Mouse (Mus musculus): ENCODE results near the gene Ftl1.
"Not testable (repeated sequence)": the region's sequence is repeated elsewhere in the genome, so short reads cannot be mapped to it uniquely, and the experiment has no call there.

Gene Ftl1

DNA sequence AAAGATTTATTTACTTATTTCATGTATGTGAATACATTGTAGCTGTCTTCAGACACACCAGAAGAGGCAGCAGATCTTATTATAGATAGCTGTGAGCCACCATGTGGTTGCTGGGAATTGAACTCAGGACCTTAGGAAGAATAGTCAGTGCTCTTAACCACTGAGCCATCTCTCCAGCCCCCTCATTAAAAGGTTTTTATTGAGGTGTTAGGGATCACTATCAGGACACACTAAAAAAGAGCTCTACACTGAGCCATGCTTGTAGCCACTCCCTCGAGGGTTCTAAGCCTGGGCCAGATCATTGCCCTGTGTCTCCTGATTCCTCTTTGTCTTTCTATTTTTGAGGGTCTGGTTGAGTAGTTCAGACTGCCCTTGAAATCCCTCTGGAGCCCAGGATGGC is 16.8 kb upstream of the Ftl1 start:
- no peak for DNase-seq (ENCODE audit: low read depth, low spot score)

- no peak for DNase-seq (ENCODE audit: low read depth, low spot score)
These were observed 15.7 kb upstream of the Ftl1 start for GRCm38 (mm10) chr7:45475291-45475969.

DNA sequence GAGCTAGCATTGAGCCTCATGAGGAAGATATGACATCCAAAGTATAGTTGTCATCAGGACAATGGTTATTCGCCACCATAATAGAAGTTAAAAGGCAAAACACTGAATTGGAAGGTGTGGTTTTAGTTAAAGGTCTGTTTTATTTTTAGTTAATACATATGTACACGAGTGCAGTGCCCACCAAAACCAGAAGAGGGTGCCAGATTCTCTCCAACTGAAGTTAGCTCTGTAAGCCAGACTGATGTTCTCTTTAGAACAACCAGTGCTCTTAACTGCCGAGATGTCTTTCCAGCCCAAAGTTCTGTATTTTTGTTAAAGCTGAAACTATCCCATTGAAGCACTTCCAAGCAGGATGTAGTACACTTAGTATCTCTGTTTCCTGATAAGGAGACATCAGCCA is 11.2 kb upstream of the Ftl1 start:
- peak; percentile 74 for DNase-seq (ENCODE audit: low read depth, low spot score)

DNA sequence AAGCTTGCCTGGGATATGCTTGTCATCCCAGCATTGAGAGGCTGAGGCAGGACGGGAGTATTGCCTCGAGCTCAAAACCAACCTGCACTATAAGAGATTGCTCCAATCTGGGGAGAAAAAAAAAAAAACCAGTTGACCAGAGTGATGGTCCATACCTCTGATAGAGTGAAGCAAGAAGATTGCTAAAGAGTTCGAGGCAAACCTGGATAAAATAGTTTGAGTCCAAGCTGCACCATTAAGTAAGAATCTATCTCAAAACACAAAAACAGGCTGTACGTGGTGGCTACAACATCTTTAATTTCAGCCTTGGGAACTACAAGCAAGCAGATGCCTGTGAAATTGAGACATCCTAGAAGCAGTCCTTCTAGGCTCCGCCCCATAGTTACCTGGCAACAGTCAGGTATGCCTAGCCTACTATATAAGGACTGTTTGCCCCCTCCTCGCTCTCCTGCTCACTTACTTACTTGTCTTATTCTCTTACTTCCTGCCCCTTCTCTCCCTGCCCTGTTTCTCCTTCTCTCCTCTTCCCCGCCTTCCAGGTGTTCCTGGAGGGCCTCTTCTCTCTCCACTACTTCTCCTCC is 7.5 kb upstream of the Ftl1 start:
- DNase-seq (ENCODE audit: low read depth, low spot score): no peak

GRCm38 (mm10) chr7:45466283-45467089 is 6.8 kb upstream of the Ftl1 start, which contains the start of gene Bax:
Bax (minus strand) TSS chr7:45466898.
- DNase-seq (ENCODE audit: low read depth, low spot score): peak; percentile 96

GRCm38 (mm10) chr7:45465549-45465948 is 5.9 kb upstream of the Ftl1 start:
- no peak for DNase-seq (ENCODE audit: low read depth, low spot score)

DNA sequence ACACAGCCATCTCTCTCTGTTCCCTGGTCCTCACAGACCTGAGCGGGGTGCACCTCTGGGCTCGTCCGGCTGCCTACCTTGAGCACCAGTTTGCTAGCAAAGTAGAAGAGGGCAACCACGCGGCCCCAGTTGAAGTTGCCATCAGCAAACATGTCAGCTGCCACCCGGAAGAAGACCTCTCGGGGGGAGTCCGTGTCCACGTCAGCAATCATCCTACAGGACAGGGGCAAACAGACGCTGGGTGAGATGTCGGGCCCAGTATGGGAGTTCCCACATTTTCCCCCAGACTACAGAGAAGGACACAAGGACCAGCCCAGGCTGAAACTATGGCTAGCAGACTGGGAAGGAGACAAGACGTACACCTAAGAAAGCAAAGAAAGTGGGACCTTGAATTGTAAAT is 5.4 kb upstream of the Ftl1 start:
- DNase-seq (ENCODE audit: low read depth, low spot score): no peak

- no peak for DNase-seq (ENCODE audit: low read depth, low spot score)
These were observed 4.5 kb upstream of the Ftl1 start for GRCm38 (mm10) chr7:45463987-45464778.

DNA sequence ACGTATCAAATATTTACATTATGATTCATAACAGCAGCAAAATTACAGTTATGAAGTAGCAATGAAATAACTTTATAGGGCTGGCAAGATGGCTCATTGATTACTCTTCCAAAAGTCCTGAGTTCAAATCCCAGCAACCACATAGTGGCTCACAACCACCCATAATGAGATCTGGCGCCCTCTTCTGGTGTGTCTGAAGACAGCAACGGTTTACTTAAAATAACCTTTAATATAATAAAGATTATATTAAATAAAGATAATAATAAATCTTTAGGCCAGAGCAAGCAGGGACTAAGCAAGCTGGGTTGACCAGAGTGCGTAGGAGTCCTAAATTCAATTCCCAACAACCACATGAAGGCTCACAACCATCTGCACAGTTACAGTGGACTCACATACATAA is 3.2 kb upstream of the Ftl1 start:
- not testable (repeated sequence) for DNase-seq (ENCODE audit: low read depth, low spot score)

DNA sequence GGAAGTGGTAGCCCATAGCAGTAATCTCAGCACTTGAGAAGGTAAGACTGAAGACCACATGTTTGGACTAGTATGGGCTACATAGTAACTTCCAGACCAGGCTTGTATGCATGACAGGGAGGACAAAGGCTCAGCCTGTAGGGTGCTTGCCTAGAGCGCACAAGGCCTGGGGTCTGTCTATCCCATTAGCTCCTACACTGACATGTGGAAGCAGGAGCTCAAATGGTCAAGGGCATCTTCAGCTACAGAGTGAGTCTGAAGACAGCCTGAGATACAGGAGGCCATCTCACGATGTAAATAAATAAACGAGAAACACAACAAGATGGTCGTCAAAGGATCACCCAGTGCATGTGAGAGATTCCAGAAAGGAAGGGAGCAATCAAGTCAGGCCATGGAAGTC is 2.6 kb upstream of the Ftl1 start:
- DNase-seq (ENCODE audit: low read depth, low spot score): no peak

DNA sequence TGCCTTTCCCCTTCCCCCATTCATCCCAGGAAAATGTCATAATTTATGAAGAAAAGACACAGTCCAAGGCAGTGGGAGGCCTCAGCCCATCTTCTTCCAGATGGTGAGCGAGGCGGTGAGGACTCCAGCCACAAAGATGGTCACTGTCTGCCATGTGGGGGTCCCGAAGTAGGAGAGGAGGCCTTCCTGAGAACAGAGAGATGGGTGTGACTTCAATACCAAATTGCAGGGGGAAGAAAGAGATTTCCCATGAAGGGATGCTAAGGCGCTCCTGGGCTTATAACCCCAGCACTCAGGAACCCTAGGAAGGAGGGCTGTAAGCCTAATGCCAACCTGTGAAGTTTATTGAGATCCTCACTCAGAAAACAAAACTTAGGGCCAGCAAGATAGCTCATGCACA is 2.1 kb upstream of the Ftl1 start:
- no peak for DNase-seq (ENCODE audit: low read depth, low spot score)

DNA sequence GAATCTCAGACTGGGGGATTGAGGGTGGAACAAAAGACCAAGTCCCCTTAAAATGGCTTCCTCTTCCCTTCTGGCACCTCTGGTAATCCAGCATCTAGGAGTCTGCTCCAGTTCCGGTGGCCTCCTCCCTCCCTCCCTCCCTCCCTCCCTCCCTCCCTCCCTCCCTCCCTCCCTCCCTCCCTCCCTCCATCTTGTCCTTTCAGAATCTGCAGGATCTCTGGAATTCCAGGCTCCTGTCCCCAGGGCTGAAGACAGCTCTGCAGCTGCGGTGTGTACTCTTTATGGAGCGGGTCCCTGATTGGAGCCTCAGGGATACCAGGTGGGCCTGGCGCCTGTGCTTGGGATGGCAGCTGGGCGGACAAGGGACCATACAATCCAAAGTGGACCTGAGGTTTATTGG is 1.6 kb upstream of the Ftl1 start:
- no peak for DNase-seq (ENCODE audit: low read depth, low spot score)

DNA sequence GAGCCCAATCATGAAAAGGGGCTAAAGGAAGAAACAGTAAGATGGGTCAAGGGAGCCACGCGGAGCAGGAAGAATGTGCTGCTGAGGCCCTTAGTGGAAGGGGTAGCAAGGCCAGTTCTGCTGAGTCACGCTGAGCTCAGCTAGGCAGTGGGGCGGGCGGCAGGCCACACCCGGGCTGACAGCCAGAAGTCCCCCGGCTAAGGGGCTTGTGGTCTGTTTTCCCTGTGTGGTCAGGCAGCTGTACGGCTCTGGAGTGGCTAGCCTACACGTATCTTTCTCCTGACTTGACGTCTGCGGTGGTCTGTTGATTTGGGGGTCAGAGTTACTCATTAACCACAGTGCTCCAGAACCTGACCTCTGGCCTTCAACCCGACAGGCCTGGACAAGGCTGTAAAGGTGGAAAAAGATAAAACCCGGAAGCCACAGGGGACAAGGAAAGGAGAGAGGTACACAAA is 1.2 kb upstream of the Ftl1 start:
- DNase-seq (ENCODE audit: low read depth, low spot score): no peak

DNA sequence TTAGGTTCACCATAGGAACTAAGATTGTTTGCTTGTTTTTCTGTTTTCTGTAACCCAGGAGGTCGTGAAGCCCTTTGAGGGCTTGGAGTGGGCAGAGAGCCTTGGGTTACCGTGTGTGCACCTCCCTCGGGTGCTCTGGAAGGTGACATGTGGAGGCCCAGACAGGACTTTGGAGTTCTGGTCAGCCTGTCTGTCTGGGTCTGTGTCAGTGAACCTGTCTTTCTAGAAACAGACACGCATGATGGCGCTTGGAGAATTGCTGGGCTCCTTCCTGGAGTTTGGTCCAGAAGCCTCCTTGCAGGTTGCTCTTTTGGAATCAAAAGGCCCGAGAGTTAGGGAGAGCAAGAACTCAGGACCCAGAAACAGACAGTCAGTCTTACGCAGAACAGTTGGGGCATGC is 693 bp upstream of the Ftl1 start:
- DNase-seq (ENCODE audit: low read depth, low spot score): no peak

- DNase-seq (ENCODE audit: low read depth, low spot score): peak; percentile 72
These were observed 728 bp downstream of the Ftl1 start for GRCm38 (mm10) chr7:45458748-45459563.

GRCm38 (mm10) chr7:45457204-45458060 is 2.3 kb downstream of the Ftl1 start:
- no peak for DNase-seq (ENCODE audit: low read depth, low spot score)

- DNase-seq (ENCODE audit: low read depth, low spot score): no peak
These were observed 2.9 kb downstream of the Ftl1 start for GRCm38 (mm10) chr7:45456721-45457203.

GRCm38 (mm10) chr7:45455932-45456696 is 3.6 kb downstream of the Ftl1 start:
- DNase-seq (ENCODE audit: low read depth, low spot score): no peak

GRCm38 (mm10) chr7:45454971-45455370 is 4.7 kb downstream of the Ftl1 start:
- DNase-seq (ENCODE audit: low read depth, low spot score): no peak

All from forelimb bud, embryonic 11.5 days (tissue).